Comparison of ENCODE assay signal across 9 mouse cellular contexts in the genomic region with DNA sequence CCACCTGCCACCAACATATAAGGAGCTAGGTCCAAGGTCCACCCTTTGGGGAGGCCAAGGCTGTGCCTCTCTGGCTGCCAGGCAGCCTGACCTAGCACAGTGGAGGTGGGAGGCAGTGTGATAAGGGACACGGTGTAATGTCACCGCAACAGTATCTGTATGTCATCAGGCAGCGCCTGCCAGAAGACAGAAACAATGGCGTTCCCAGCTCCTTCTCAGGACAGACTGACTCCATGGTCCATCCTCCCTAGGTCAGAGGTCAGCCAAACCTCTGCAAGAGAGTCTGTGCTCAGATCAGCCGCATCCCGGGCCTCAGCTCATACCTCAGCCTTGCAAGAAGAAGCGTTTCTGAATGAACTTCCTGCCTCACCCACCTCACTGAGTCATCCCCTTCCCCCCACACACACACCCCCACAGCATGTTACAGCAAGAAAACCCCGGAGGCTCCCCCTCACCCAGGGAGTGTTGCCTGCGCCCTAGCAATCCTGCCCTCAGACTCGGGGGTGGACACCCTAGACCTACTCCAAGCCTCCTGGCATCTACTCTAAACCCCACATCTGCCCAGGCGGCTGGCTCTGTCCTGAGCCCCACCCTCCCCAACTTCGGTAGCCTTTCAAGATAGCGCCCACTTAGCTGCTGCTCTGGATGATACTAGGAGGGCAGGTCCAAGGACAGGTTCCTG. TPM values are rescaled to one million over a fixed set of nuclear protein-coding genes. Genes with fewer than 3 reads are reported as not detected.
A peak's percentile ranks its signal among the peaks of the same experiment; 100 is the strongest.
DNase-seq lines count a peak whose midpoint lies in the region; ATAC-seq lines count a peak whose summit lies in the region.
"Had no signal": no experiment of that assay in that cellular context is flagged by ENCODE, and none has a peak within 500 bp of the region (broad histone marks: within the 10 kb centered on the region; RNA-seq: fewer than 3 reads in every experiment).

No protein-coding gene starts in this region.

- 21% methylated on average over 13 of the region's 13 CpGs for WGBS in heart, embryonic 12.5 days

- peak; percentile 37; the same call in 1 of the 2 replicates for ATAC-seq in heart, embryonic 12.5 days (ENCODE audit: insufficient number of reproducible peaks, low FRiP score)
- ATAC-seq in inflammation-experienced regulatory T-cells, adult 6 months = peak; percentile 90

- H3K36me3 ChIP-seq in heart, embryonic 12.5 days = no peaks in the 10 kb centered on the region

- H3K9me3 ChIP-seq in heart, embryonic 12.5 days (replicated peaks) = peaks cover 13% of the 10 kb centered on the region; the same call in 1 of the 2 replicates

- DNase-seq in heart, postnatal 10 days = no peak
- DNase-seq in right cerebral cortex, postnatal 25 days = peak; percentile 17
- DNase-seq in right cerebral cortex, postnatal 14 days = no peak
- DNase-seq in thymus, postnatal 0 days (ENCODE audit: low spot score) = peak; percentile 68
- DNase-seq in cerebellum, adult 9-11 months = no peak
- no peak for DNase-seq in gastrocnemius, postnatal 14 days

- no peak overlapping the region for H3K4me2 ChIP-seq in heart, embryonic 12.5 days

- 0 out of 2 replicates have a peak overlapping the region, but pooled peaks have one; percentile 19 for H3K9ac ChIP-seq in heart, embryonic 12.5 days

- intact Hi-C loops in heart, postnatal 10 days (cut with DNase I) = no loop called here
- intact Hi-C loops in gastrocnemius, postnatal 14 days (cut with DNase I; ENCODE audit: low total_unique reads) = no loop called here

- H3K4me1 ChIP-seq in heart, embryonic 12.5 days (replicated peaks) = peaks cover 35% of the 10 kb centered on the region

- H3K27me3 ChIP-seq in heart, embryonic 12.5 days (replicated peaks) = no peaks in the 10 kb centered on the region

- no peak overlapping the region for H3K4me3 ChIP-seq in heart, embryonic 12.5 days
- H3K4me3 ChIP-seq: myocyte had no signal

- H3K27ac ChIP-seq in heart, embryonic 12.5 days (ENCODE audit: poor library complexity, severe bottlenecking) = peak overlapping the region; percentile 29

RNA-seq across cellular contexts. Expression of a gene that starts 17.6 kb away (rescaled TPM):
- 2.0 and 2.3 TPM in 2 replicates for polyA plus RNA-seq in heart, embryonic 12.5 days (2016; fragmentation: Nextera tagmentation; extraction: Ambion mirVana)
- total RNA-seq in heart, postnatal 10 days (2021) = 10 to 100 TPM; 15.1 to 17.1 TPM
- polyA plus RNA-seq in inflammation-experienced regulatory T-cells, adult 6 months (2017; shearing (Covaris generic)) = 1 to 10 TPM; 4.4 to 5.0 (median 4.7) TPM
- polyA plus RNA-seq in thymus, postnatal 0 days (2015; fragmentation: Nextera tagmentation; extraction: Ambion mirVana) = 2.9 and 3.6 TPM in 2 replicates
- under 1 TPM; 0.31 to 0.94 TPM for total RNA-seq in gastrocnemius, postnatal 14 days (2021)

RNA-seq across cellular contexts. Expression of a gene that starts 41.5 kb away (rescaled TPM):
- polyA plus RNA-seq in heart, embryonic 12.5 days (2016; fragmentation: Nextera tagmentation; extraction: Ambion mirVana) = 14.3 and 14.8 TPM in 2 replicates
- total RNA-seq in heart, postnatal 10 days (2021) = 10 to 100 TPM; 37.2 to 42.1 TPM
- polyA plus RNA-seq in inflammation-experienced regulatory T-cells, adult 6 months (2017; shearing (Covaris generic)) = 10 to 100 TPM; 13.4 to 26.0 (median 22.9) TPM
- 14.8 TPM in 2 replicates for polyA plus RNA-seq in thymus, postnatal 0 days (2015; fragmentation: Nextera tagmentation; extraction: Ambion mirVana)
- total RNA-seq in gastrocnemius, postnatal 14 days (2021) = 1 to 10 TPM; 7.2 to 8.2 TPM

Comparison
In these comparisons a context has a peak if more than half of its experiments do, and no peak if none do; other contexts are left out.
1. DNase-seq: peak in right cerebral cortex, postnatal 25 days (single experiment) and thymus, postnatal 0 days (single experiment); none in heart, postnatal 10 days (0 of 2), right cerebral cortex, postnatal 14 days (single experiment), cerebellum, adult 9-11 months (single experiment) and gastrocnemius, postnatal 14 days (single experiment).